Mouse (Mus musculus) C2C12 (cell line): ENCODE data around the gene Epha10. TPM values are rescaled to one million over a fixed set of nuclear protein-coding genes. Genes with fewer than 3 reads are reported as not detected.
"Not testable (repeated sequence)": the region's sequence is repeated elsewhere in the genome, so short reads cannot be mapped to it uniquely, and the experiment has no call there.

Experiments
- H3K27me3 ChIP-seq: one replicate; pipeline ENCODE4 v1.6.1; 2011; ENCODE audit not compliant: control insufficient read depth, insufficient read depth, insufficient read length
- H3K36me3 ChIP-seq: one replicate; pipeline ENCODE4 v1.6.1; 2011; ENCODE audit not compliant: control insufficient read depth, insufficient read depth
- H3K4me3 ChIP-seq: one replicate; pipeline ENCODE4 v1.5.1; 2011; ENCODE audit warnings: mild to moderate bottlenecking, control low read depth; ENCODE audit not compliant: poor library complexity, insufficient read depth, severe bottlenecking
- H3K79me2 ChIP-seq: one replicate; pipeline ENCODE4 v1.6.1; 2011; ENCODE audit not compliant: control insufficient read depth, insufficient read depth
- H3K79me3 ChIP-seq: one replicate; pipeline ENCODE4 v1.6.1; 2011; ENCODE audit warnings: low read depth, control low read depth
- H3ac ChIP-seq: one replicate; pipeline ENCODE3; 2011; ENCODE audit warnings: low read depth; ENCODE audit not compliant: control insufficient read depth, insufficient read length
- CEBPB ChIP-seq: IDR thresholded peaks from one replicate; pipeline ENCODE4 v1.6.1; 2011; ENCODE audit warnings: low read depth, mild to moderate bottlenecking, control low read depth, moderate library complexity
- CTCF ChIP-seq: IDR thresholded peaks from one replicate; pipeline ENCODE4 v1.5.1; 2011; ENCODE audit not compliant: control insufficient read depth, insufficient read depth, insufficient read length
- FOSL1 ChIP-seq: IDR thresholded peaks from one replicate; pipeline ENCODE4 v1.8.0; 2011; ENCODE audit warnings: mild to moderate bottlenecking, low read length; ENCODE audit not compliant: poor library complexity, insufficient read depth, severe bottlenecking
- MAX ChIP-seq: IDR thresholded peaks from one replicate; pipeline ENCODE4 v1.6.1; 2011; ENCODE audit warnings: mild to moderate bottlenecking, control low read depth
- MYOD1 ChIP-seq: IDR thresholded peaks from one replicate; pipeline ENCODE4 v1.6.1; 2011; ENCODE audit warnings: low read depth; ENCODE audit not compliant: control insufficient read depth, insufficient read length
- MYOG ChIP-seq: IDR thresholded peaks from one replicate; pipeline ENCODE4 v1.6.1; 2011; ENCODE audit not compliant: control insufficient read depth, insufficient read length; ENCODE audit errors: extremely low read depth
- USF1 ChIP-seq: IDR thresholded peaks from one replicate; pipeline ENCODE4 v1.6.1; 2011; ENCODE audit warnings: low read depth, mild to moderate bottlenecking, control low read depth, moderate library complexity
- polyA plus RNA-seq: library from polyadenylated mRNA; unstranded; fragments of >200 nt; fragmentation: generic; extraction: Trizol; gene quantifications from one replicate; pipeline ENCODE4 v1.2.1, GENCODE M21; 2012; ENCODE audit warnings: missing spikeins

The Epha10 gene
- polyA plus RNA-seq, 1 experiment = not detected

GRCm38 (mm10) chr4:124905417-124905816, 24.7 kb downstream of the Epha10 start:
- no peak overlapping the region for H3ac ChIP-seq
- peaks cover 32% of the 10 kb centered on the region for H3K27me3 ChIP-seq
- no peaks in the 10 kb centered on the region for H3K79me2 ChIP-seq
- H3K79me3 ChIP-seq = no peaks in the 10 kb centered on the region
- H3K36me3 ChIP-seq = no peaks in the 10 kb centered on the region
- no peak overlapping the region for H3K4me3 ChIP-seq
- no peak for TF ChIP-seq MAX
- TF ChIP-seq USF1 = no peak
- TF ChIP-seq FOSL1 = no peak
- no peak for TF ChIP-seq CEBPB
- TF ChIP-seq CTCF = no peak
- no peak for TF ChIP-seq MYOD1
- TF ChIP-seq MYOG = no peak

- no peak overlapping the region for H3K4me3 ChIP-seq
- no peaks in the 10 kb centered on the region for H3K79me2 ChIP-seq
- H3K36me3 ChIP-seq = no peaks in the 10 kb centered on the region
- TF ChIP-seq CTCF (no peak), FOSL1 (no peak), MAX (no peak), MYOD1 (no peak), MYOG (no peak)
- H3ac ChIP-seq = no peak overlapping the region
- H3K79me3 ChIP-seq = no peaks in the 10 kb centered on the region
- peaks cover 32% of the 10 kb centered on the region for H3K27me3 ChIP-seq
These were observed 25.5 kb downstream of the Epha10 start for GRCm38 (mm10) chr4:124905971-124906822.

- Histone ChIP-seq H3K79me3 (peaks cover 17% of the 10 kb centered on the region), H3K79me2 (peaks cover 29% of the 10 kb centered on the region), H3K27me3 (no peaks in the 10 kb centered on the region), H3K36me3 (peaks cover 81% of the 10 kb centered on the region), H3ac (no peak overlapping the region), H3K4me3 (no peak overlapping the region)
- TF ChIP-seq USF1 (no peak), FOSL1 (no peak), CTCF (no peak), MYOD1 (no peak), MAX (no peak), MYOG (no peak), CEBPB (no peak)
These were observed 47.4 kb downstream of the Epha10 start for GRCm38 (mm10) chr4:124928102-124928501.

- H3ac ChIP-seq = peak within 1 kb of the TSS; percentile 99
- no peaks in the 10 kb centered on the region for H3K27me3 ChIP-seq
- H3K79me3 ChIP-seq = peaks cover 28% of the 10 kb centered on the region
- peak within 1 kb of the TSS; percentile 96 for H3K4me3 ChIP-seq
- peaks cover 24% of the 10 kb centered on the region for H3K36me3 ChIP-seq
- H3K79me2 ChIP-seq = peaks cover 43% of the 10 kb centered on the region
- no peak for TF ChIP-seq CTCF
- TF ChIP-seq MAX = peak; percentile 18
These were observed 56.1 kb downstream of the Epha10 start, which contains the start of gene 9930104L06Rik for GRCm38 (mm10) chr4:124936613-124937471. Gene 9930104L06Rik (plus strand): TSS chr4:124937048.

- peaks cover 43% of the 10 kb centered on the region for H3K79me2 ChIP-seq
- not testable (repeated sequence) for H3K27me3 ChIP-seq, H3ac ChIP-seq, H3K4me3 ChIP-seq
- peaks cover 28% of the 10 kb centered on the region for H3K79me3 ChIP-seq
- peaks cover 32% of the 10 kb centered on the region for H3K36me3 ChIP-seq
These were observed 58.5 kb downstream of the Epha10 start, which contains the start of gene Cdca8 for GRCm38 (mm10) chr4:124939211-124939610. Gene Cdca8 (minus strand): TSS chr4:124939311.

- peaks cover 10% of the 10 kb centered on the region for H3K79me2 ChIP-seq
- peaks cover 2% of the 10 kb centered on the region for H3K79me3 ChIP-seq
- no peak overlapping the region for H3K4me3 ChIP-seq
- peaks cover 32% of the 10 kb centered on the region for H3K36me3 ChIP-seq
- TF ChIP-seq MYOD1 (no peak), CEBPB (no peak), FOSL1 (no peak), MYOG (no peak), USF1 (no peak), MAX (no peak), CTCF (peak; percentile 49)
- no peaks in the 10 kb centered on the region for H3K27me3 ChIP-seq
- no peak overlapping the region for H3ac ChIP-seq
These were observed 62.3 kb downstream of the Epha10 start for GRCm38 (mm10) chr4:124943022-124943421.
